Comparison of ENCODE assay signal across 8 mouse cellular contexts in the genomic region with DNA sequence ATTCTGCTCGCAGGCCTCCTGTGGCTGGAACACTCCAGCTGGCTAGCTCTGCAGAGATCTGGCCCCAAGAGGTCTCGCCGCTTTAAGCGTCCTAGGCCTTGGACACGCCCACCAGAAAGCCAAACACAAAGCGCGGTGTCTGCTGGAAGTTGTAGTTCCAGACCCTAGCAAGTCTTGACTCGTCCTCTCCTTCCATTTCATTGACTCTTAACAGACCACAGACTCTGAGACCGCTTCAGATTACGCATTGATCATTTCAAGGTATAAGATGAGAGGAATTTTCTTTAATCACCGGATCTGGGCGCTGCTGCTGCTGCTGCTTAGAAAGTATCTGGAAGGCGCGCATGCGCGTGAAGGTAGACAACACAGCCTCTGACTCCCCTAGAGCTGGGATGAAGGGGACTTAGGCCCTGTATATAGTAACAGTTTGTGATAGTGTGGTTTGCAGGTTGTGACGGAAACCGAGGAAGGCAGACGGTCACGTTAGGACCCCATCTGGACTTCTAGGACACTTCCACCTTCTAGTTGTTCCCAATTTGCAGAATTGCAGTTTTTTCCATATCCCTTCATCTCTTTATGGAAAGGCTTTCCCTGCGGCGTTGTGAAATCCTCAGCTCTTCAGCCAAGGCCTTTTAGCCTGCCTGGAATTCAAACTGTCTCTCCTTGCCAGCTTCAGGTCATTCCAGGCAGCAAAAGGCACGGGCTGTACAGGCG. TPM values are rescaled to one million over a fixed set of nuclear protein-coding genes. Genes with fewer than 3 reads are reported as not detected.
A peak's percentile ranks its signal among the peaks of the same experiment; 100 is the strongest.
DNase-seq lines count a peak whose midpoint lies in the region; ATAC-seq lines count a peak whose summit lies in the region.

No protein-coding gene starts in this region.

- H3K27ac ChIP-seq in heart, embryonic 12.5 days (ENCODE audit: poor library complexity, severe bottlenecking), result no peak overlapping the region
- no peak overlapping the region for H3K27ac ChIP-seq in kidney, embryonic 16.5 days (ENCODE audit: low read length)

- H3K4me2 ChIP-seq in heart, embryonic 12.5 days, result peak overlapping the region; percentile 63
- peak overlapping the region; percentile 49 for H3K4me2 ChIP-seq in kidney, embryonic 16.5 days (replicated peaks; ENCODE audit: low read depth, low read length)

- H3K9me3 ChIP-seq in heart, embryonic 12.5 days (replicated peaks), result no peaks in the 10 kb centered on the region
- no peaks in the 10 kb centered on the region for H3K9me3 ChIP-seq in kidney, embryonic 16.5 days (ENCODE audit: low read length)

- WGBS in heart, embryonic 12.5 days, result 16% methylated on average over 24 of the region's 24 CpGs
- 16% methylated on average over 24 of the region's 24 CpGs for WGBS in kidney, embryonic 16.5 days

- peak overlapping the region; percentile 51 for H3K4me3 ChIP-seq in heart, embryonic 12.5 days
- peak overlapping the region; percentile 50 for H3K4me3 ChIP-seq in kidney, embryonic 16.5 days (ENCODE audit: low read length)

- DNase-seq in CD4-positive helper T cell, adult 2 months (ENCODE audit: low read depth, low spot score), result peak; percentile 81
- DNase-seq in c-Kit-negative CD71-positive TER-119-positive erythroid progenitor cells, embryonic 14.5 days (ENCODE audit: low read depth, low spot score), result peak; percentile 24
- peak; percentile 75 for DNase-seq in fat pad, adult 2 months (ENCODE audit: extremely low read depth, low read depth, low spot score)
- DNase-seq in liver, result peak; percentile 75
- peak; percentile 48 to 54 for DNase-seq in monocyte, adult 2 months (ENCODE audit: low read depth in 1 of 2, low spot score in 2 of 2)
- peak; percentile 51 to 75 for DNase-seq in spleen, postnatal 14 days (ENCODE audit: low spot score in 2 of 2)

- no peak overlapping the region for H3K9ac ChIP-seq in heart, embryonic 12.5 days
- peak overlapping the region; percentile 48 for H3K9ac ChIP-seq in kidney, embryonic 16.5 days (replicated peaks; ENCODE audit: low read length)

- H3K36me3 ChIP-seq in heart, embryonic 12.5 days, result no peaks in the 10 kb centered on the region
- H3K36me3 ChIP-seq in kidney, embryonic 16.5 days (ENCODE audit: insufficient read depth, low read length), result no peaks in the 10 kb centered on the region

- peak; percentile 94 for ATAC-seq in heart, embryonic 12.5 days (ENCODE audit: insufficient number of reproducible peaks, low FRiP score)
- ATAC-seq in kidney, embryonic 16.5 days (ENCODE audit: low FRiP score, low TSS enrichment), result peak; percentile 98

- H3K4me1 ChIP-seq in heart, embryonic 12.5 days (replicated peaks), result peaks cover 5% of the 10 kb centered on the region; the same call in 1 of the 2 replicates
- H3K4me1 ChIP-seq in kidney, embryonic 16.5 days (ENCODE audit: insufficient read depth, low read length), result no peaks in the 10 kb centered on the region

- no peaks in the 10 kb centered on the region for H3K27me3 ChIP-seq in heart, embryonic 12.5 days (replicated peaks)
- H3K27me3 ChIP-seq in kidney, embryonic 16.5 days (ENCODE audit: insufficient read depth, low read length), result no peaks in the 10 kb centered on the region

RNA-seq across cellular contexts. Expression of gene Abca1, which starts 36.5 kb away (rescaled TPM):
- polyA plus RNA-seq in heart, embryonic 12.5 days (2016; fragmentation: Nextera tagmentation; extraction: Ambion mirVana), result 3.8 and 4.0 TPM in 2 replicates
- 4.5 and 4.8 TPM in 2 replicates for polyA plus RNA-seq in kidney, embryonic 16.5 days (2015; fragmentation: Nextera tagmentation; extraction: Ambion mirVana)

Comparison
In these comparisons a context has a peak if more than half of its experiments do, and no peak if none do; other contexts are left out.
1. DNase-seq: peak in every context shown above with its lines; median percentile 81 in CD4-positive helper T cell, adult 2 months; 75 in fat pad, adult 2 months; 75 in liver; 63 in spleen, postnatal 14 days; 51 in monocyte, adult 2 months; 24 in c-Kit-negative CD71-positive TER-119-positive erythroid progenitor cells, embryonic 14.5 days.